Mouse (Mus musculus) G1E (cell line): ENCODE measurements around the gene Otud6a.

ENCODE experiments used
- CTCF ChIP-seq: IDR thresholded peaks from 2 replicates; pipeline ENCODE4 v1.5.1; 2012; ENCODE audit warnings: low read depth, low read length, inconsistent platforms, mixed read lengths
- GATA1 ChIP-seq: IDR thresholded peaks from 2 replicates; pipeline ENCODE4 v1.6.1; 2012; ENCODE audit warnings: borderline replicate concordance, low read length, inconsistent platforms, mixed read lengths
- POLR2AphosphoS5 ChIP-seq: IDR thresholded peaks from 2 replicates; pipeline ENCODE4 v1.6.1; 2012; ENCODE audit warnings: low read depth, low read length, inconsistent platforms; ENCODE audit not compliant: insufficient replicate concordance

DNA sequence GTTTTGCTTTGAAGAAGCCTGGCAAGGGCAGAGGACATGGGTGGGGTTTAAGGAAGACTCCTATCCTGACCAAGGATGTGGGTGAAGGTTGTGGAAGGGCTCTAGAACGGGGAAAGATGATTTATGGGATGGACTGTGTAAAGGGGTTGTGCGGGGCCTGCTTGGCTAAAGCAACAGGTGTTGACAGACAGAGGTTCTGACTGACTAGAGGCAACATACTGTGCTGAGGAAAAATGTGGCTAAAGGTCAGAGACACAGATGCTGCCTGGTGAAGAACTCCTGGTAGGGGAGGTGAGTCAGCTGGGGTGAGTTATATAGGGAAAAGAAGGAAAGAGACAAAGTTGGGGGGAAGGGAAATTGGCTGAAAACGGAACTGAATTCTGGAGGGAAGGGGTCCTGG is 3.5 kb downstream of the Otud6a start:
- no peak for TF ChIP-seq CTCF
- no peak for TF ChIP-seq GATA1
- no peak for TF ChIP-seq POLR2AphosphoS5
